In genomic region chr14:121499769-121500168, GRCm38 (mm10) we compare ENCODE assay signal across 22 mouse cellular contexts. TPM values are rescaled to one million over a fixed set of nuclear protein-coding genes. Genes with fewer than 3 reads are reported as not detected.
A peak's percentile ranks its signal among the peaks of the same experiment; 100 is the strongest.
DNase-seq lines count a peak whose midpoint lies in the region; ATAC-seq and TF ChIP-seq lines count a peak whose summit lies in the region.
"Had no signal": no experiment of that assay in that cellular context is flagged by ENCODE, and none has a peak within 500 bp of the region (broad histone marks: within the 10 kb centered on the region; RNA-seq: fewer than 3 reads in every experiment).

No protein-coding gene starts in this region.

- WGBS in lung, postnatal 0 days = 19% methylated on average over 1 of the region's 1 CpGs

- no peak for TF ChIP-seq CTCF in lung, postnatal 0 days (IDR thresholded peaks at IDR 0.05)

- peak; percentile 55 for DNase-seq in lung, postnatal 0 days (ENCODE audit: low spot score)
- no peak for DNase-seq in lung, postnatal 14 days
- DNase-seq in 3T3-L1 (ENCODE audit: low read depth, low spot score) = peak; percentile 23
- peak; percentile 29 for DNase-seq in telencephalon, adult 2 months (ENCODE audit: low read depth, low spot score)
- DNase-seq in cerebellum, adult 18-20 months = no peak
- DNase-seq in frontal cortex, adult 2 months (ENCODE audit: extremely low spot score in 1 of 2, low spot score in 1 of 2) = no peak
- DNase-seq: adrenal gland, adult 8-10 months; adrenal gland, postnatal 36 days; cerebellum, adult 8-10 months; cerebellum, postnatal 14 days; forebrain, postnatal 0 days; gastrocnemius, adult 2 months; gastrocnemius, postnatal 25 days; heart, adult 18-20 months; heart, postnatal 10 days; heart, postnatal 4 days had no signal

- no peaks in the 10 kb centered on the region for H3K4me1 ChIP-seq in lung, postnatal 0 days (ENCODE audit: insufficient read depth, low read depth, low read length)

- H3K27me3 ChIP-seq in lung, postnatal 0 days (replicated peaks; ENCODE audit: insufficient read depth, low read length) = no peaks in the 10 kb centered on the region
- H3K27me3 ChIP-seq: CH12.LX had no signal

- no peak overlapping the region for H3K9ac ChIP-seq in lung, postnatal 0 days (replicated peaks; ENCODE audit: low read depth)
- H3K9ac ChIP-seq: embryonic facial prominence, embryonic 13.5 days; forebrain, embryonic 13.5 days; forebrain, postnatal 0 days; hindbrain, embryonic 13.5 days had no signal

- no peaks in the 10 kb centered on the region for H3K36me3 ChIP-seq in lung, postnatal 0 days (ENCODE audit: insufficient read depth, low read length)
- H3K36me3 ChIP-seq: embryonic facial prominence, embryonic 13.5 days; heart, embryonic 10.5 days; hindbrain, embryonic 13.5 days had no signal

- H3K4me2 ChIP-seq in lung, postnatal 0 days (replicated peaks; ENCODE audit: low read depth, low read length) = no peak overlapping the region
- H3K4me2 ChIP-seq: embryonic facial prominence, embryonic 13.5 days; forebrain, embryonic 13.5 days; hindbrain, embryonic 13.5 days had no signal

- no peak overlapping the region for H3K27ac ChIP-seq in lung, postnatal 0 days (ENCODE audit: low read length)
- H3K27ac ChIP-seq: embryonic facial prominence, embryonic 13.5 days; forebrain, embryonic 13.5 days; gastrocnemius, adult 2 months; heart, embryonic 10.5 days; hindbrain, embryonic 13.5 days had no signal

- TF ChIP-seq EP300 in lung, postnatal 0 days (IDR thresholded peaks at IDR 0.05) = no peak

- H3K9me3 ChIP-seq in lung, postnatal 0 days (ENCODE audit: low read length) = no peaks in the 10 kb centered on the region
- H3K9me3 ChIP-seq: embryonic facial prominence, embryonic 13.5 days; forebrain, embryonic 13.5 days; heart, embryonic 10.5 days; hindbrain, embryonic 13.5 days had no signal

- ATAC-seq in lung, postnatal 0 days = peak; percentile 55
- ATAC-seq in common myeloid progenitor, adult 5-6 weeks (replicated peaks; ENCODE audit: low read depth, poor library complexity, severe bottlenecking) = 0 out of 2 replicates have a peak, but pooled peaks have one; percentile 15
- ATAC-seq: forebrain, embryonic 13.5 days; forebrain, postnatal 0 days had no signal

- H3K4me3 ChIP-seq in lung, postnatal 0 days (ENCODE audit: low read depth, low read length) = no peak overlapping the region
- H3K4me3 ChIP-seq: embryonic facial prominence, embryonic 13.5 days; forebrain, embryonic 13.5 days; gastrocnemius, adult 2 months; heart, embryonic 10.5 days; hindbrain, embryonic 13.5 days had no signal

RNA-seq across cellular contexts. Expression of gene Slc15a1, which starts 5.3 kb away (rescaled TPM):
- polyA plus RNA-seq in lung, postnatal 0 days (2015; fragmentation: Nextera tagmentation; extraction: Ambion mirVana) = 0.98 and 1.5 TPM in 2 replicates
- not detected in 2 replicates for total RNA-seq in common myeloid progenitor, adult 5-6 weeks (2017)
- 0.04 TPM in 1 of 2 replicates, not detected in the other for polyA plus RNA-seq in frontal cortex, adult 2 months (2012; rRNA removed)
- total RNA-seq: adrenal gland, postnatal 36 days; forebrain, postnatal 0 days; gastrocnemius, adult 2 months; gastrocnemius, postnatal 25 days; heart, adult 18-20 months; heart, postnatal 10 days had no signal
- polyA plus RNA-seq: forebrain, embryonic 13.5 days; heart, embryonic 10.5 days; hindbrain, embryonic 13.5 days had no signal

Comparison
In these comparisons a context has a peak if more than half of its experiments do, and no peak if none do; other contexts are left out.
1. DNase-seq: peak in lung, postnatal 0 days (single experiment), 3T3-L1 (single experiment) and telencephalon, adult 2 months (single experiment); none in lung, postnatal 14 days (single experiment), cerebellum, adult 18-20 months (0 of 2) and frontal cortex, adult 2 months (0 of 2).